Mouse (Mus musculus): ENCODE data around the gene Kcnh2. TPM values are rescaled to one million over a fixed set of nuclear protein-coding genes. Genes with fewer than 3 reads are reported as not detected.

Gene Kcnh2
- total and polyA plus RNA-seq, 3 experiments: 12.3 to 75.2 (median 26.4) TPM

DNA sequence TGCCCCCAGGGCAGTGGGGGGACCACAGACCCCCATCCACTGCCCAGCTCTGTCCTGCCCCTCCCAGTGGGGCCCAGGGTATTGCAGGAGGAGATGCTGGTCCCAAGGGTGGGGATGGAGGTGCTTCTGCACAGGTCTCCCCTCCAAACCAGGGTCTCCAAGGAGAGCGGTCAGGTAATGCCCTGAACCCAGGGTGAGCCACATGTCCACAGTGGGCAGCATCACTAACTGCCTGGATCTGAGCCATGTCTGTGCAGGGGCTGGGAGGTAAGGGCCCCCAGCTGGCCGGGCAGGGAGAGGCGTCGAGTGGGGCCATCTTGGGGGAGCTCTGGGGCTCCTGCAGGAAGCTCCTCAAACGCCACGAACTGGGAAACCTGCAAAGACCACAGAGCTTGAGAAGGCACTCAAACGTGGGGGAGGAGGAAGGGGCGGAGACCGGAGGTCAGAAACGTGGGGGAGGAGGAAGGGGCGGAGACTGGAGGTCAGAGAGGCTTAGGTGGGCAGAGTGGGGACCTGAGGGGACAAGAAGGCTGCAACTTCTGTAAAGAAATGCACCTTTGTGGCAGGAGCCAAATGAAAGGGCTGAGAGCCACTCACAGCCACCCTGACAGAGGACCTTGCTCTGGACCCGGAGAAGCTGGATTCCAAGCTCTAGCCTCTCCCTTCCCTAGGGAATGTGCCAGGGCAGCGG is 31.5 kb downstream of the Kcnh2 start:
- DNase-seq: no peak

DNA sequence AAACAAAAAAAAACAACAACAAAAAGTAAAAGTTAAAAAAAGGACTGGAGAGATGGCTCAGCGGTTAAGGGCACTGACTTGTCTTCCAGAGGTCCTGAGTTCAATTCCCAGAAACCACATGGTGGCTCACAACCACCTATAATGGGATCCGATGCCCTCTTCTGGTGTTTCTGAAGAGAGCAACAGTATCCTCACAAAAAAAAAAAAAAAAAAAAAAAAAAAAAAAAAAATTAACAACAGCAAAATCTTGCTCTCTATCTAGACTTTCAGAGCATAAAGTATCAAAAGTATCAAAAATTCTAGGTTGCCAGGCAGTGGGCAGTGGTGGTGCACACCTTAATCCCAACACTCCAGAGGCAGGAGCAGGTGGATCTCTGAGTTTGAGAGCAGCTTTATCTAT is 42.2 kb downstream of the Kcnh2 start:
- no peak for DNase-seq

DNA sequence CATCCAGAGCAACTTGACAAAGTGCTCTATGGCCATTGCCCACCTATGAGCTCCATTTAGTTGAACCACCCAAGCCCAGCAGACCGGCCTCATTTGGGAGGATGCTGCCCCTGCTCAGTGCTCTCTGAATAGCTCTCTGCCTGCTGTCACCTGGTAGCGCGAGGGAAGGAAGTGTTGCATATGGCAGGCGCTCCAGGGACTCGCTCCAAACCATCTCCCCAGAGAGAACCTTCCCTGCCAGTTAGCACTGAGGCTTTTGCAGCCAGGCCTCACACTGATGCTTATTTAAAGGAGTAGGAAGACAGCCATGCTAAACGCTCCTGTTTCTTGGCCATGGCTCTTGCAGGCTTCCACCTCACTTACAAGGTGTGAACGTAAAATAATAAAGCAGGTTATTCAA is 42.8 kb downstream of the Kcnh2 start:
- no peak for DNase-seq

- DNase-seq: no peak
Observed at GRCm38 (mm10) chr5:24307118-24307777, 44.2 kb downstream of the Kcnh2 start.

DNA sequence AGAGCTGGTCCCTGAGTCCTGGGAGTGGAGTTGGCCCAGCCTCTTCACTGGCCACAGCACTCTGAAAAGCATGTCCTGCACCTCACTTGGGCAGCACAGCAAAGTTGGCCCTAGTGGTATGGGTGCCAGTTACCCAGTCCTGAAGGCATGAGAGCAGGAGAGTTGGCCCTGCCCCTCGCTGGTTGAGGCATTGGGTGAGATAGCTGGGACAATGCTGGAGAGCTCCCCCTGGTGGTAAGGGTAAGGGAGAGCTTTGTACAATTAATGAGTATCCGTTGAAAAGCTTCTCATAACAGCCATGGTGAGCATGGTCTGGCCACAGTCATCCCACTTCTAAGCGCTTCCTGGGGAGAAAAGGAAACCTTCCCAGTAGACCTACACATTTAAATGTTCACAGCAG is 48.2 kb downstream of the Kcnh2 start:
- peak; percentile 61 for DNase-seq

- DNase-seq: no peak
Observed at GRCm38 (mm10) chr5:24299845-24300589, 51.4 kb downstream of the Kcnh2 start.

DNA sequence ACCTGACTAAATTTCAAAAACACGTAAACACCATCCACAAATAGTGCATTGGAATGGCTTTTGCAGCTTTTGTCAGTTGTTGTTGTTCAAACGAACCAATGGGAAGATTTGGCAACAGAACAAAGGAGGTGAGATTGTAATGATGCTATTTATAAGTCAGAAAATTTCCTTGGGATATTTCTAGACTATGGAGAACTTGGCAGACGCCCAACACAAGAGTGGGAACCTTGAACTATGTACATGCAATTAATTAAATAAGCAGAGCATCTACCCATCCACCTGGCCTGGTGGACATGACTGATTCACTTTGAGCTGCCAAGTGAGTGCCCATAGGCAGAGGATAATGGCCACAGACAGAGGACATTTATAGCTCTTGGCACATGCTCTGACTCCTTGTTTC is 59.5 kb downstream of the Kcnh2 start:
- DNase-seq: peak; percentile 45

DNA sequence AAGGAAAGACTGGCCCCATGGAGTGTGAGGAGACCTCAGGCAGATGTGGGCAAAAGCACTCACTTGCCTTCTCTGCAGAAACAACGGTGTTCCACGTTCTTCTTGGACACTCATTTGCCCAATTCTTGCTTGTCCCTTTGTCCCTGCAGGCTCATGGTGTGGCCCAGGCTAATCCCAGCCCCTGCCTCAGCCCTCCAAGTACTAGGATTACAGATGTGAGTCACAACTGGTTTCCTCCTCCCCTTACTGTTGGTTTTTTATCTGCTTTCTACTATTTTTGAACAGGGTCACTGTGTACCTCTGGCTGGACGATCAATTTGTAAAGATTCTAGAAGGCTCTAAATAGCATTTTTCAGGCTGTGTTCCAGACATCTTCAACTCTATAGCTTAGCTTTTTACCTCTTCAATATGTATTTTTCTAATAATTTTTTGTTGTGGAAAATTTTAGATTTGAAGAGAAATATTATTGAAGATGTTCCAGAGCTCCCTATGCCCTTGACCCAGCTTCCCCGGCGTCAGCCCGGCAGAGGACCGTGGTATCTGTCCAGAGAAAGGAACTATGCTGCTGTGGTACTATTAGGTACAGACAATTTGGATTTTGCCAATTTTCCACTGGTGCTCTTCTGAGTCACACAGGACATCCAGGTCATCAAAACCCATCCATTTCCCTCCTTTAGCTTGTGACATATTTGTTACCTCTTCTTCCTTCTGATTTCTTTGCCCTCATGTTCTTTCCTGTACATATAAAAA is 65.0 kb downstream of the Kcnh2 start:
- DNase-seq: peak; percentile 54

- DNase-seq: no peak
Observed at GRCm38 (mm10) chr5:24284145-24284544, 67.3 kb downstream of the Kcnh2 start.

DNA sequence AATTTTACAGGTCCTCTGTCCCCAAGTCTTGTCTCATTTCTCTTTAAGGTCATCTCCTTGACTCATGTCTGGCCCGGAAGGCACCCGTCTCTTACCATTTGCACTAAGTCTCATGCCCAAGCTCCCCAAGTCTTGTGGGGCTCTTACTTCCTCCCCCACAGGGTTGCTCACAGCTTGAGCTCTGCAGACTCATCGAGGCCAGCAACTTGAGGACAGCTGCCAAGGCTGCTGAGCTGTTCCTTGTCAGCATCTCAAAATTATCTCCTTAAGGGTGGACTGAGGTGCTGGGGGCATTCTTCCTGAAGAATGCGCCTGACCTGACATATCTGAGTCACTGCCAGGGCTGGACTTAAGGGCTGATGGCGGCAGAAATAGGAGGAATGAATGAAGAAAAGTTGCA is 68.2 kb downstream of the Kcnh2 start:
- DNase-seq: peak; percentile 36

DNA sequence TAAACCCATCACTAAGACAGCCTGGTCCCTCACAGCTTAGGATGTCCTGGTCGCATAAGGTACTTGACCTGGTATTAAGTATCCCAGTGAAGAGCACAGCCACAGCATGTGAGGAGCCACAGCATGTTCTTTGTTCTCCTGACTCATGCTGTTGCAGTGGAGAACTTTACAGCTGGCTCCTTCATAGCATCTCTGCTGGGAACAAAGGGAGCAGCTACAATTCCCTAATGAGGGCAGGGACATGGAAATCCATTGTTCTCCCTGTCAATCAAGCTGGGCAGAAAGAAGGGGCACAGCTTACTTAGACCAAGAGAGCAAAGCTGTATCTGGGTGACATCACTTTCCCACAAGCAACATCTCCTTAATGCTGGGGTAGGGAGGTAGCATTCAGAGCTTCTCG is 70.9 kb downstream of the Kcnh2 start:
- no peak for DNase-seq

GRCm38 (mm10) chr5:24279527-24279926 is 71.9 kb downstream of the Kcnh2 start:
- peak; percentile 52 for DNase-seq

DNA sequence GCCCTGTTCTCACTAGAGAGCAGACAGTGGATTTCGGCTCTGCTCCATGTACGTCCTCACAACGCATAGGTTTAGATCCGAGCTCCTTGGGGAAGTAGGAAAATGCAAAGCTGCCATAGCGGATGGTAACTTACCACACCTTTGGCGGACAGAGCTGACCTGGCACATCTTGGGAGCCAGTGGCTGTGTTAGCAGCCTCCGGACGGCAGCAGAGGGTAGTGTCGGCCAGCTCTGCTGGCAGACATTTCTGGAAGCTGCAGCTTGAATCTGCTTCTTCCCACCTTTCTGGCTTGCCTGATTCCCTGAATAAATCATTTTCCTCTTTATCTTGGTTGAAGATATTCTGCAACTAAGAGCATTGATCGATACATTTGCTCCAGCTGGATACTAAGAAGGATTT is 73.2 kb downstream of the Kcnh2 start:
- no peak for DNase-seq

DNA sequence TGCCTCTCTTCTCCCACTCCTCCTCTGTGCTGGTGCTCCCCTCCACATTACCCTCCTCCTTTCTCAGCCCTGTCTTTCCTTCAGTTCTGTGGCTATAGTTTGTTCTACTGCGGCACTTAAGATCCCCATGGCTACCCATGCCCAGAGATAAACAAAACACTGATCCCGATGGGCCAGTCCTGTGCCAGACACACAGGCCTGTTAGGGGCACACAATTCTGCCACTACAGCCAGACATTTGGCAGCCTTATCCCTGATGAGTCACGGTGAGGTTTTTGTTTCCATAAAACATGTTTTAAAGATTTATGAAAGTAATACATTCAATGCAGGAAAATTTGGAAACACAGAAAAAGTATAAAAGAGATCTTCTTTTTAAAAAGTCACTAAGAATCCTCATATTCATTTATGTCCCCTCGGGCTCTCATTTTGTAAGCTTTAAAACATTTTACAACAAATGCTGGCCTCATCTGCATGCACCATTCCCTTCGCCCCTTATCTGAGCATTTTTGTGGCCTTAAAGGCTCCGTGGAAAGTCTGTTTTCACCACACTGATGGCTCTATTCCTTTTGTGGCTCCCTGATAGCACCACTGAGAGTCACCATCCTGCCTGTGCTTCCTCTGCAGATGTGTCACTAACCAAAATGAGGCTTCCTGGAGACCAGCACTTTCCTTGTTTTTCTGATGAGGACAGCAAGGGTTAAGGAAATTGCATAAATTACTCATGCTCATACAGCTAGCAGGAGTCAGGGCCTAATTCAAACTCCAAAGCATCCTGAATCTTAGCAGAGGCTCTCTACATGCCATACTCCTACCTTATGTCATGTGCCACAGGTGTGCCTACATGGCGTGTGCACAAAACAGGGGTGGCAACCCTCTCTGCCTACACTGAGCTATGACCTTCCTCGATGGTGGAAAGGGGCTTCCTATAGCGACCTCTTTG is 77.5 kb downstream of the Kcnh2 start:
- DNase-seq: peak; percentile 72

- no peak for DNase-seq
Observed at GRCm38 (mm10) chr5:24270941-24271340, 80.5 kb downstream of the Kcnh2 start.

Other genes starting within 250 kb of the Kcnh2 start
- 1 to 10 TPM; 6.3 to 9.3 TPM for gene Nupl2, start 186.6 kb downstream of the Kcnh2 start, total RNA-seq (2021)
- gene Nupl2, start 186.6 kb downstream of the Kcnh2 start, polyA plus RNA-seq (2012; rRNA removed): 7.7 and 7.9 TPM in 2 replicates
- 10 to 100 TPM in 1 of 2 experiments, 1 to 10 TPM in 1; 8.5 to 13.6 TPM for gene Nos3, start 13.2 kb upstream of the Kcnh2 start, total RNA-seq (2021)
- 22.1 and 33.1 TPM in 2 replicates for gene Nos3, start 13.2 kb upstream of the Kcnh2 start, polyA plus RNA-seq (2012; rRNA removed)
- gene Atg9b, start 40.5 kb upstream of the Kcnh2 start, total RNA-seq (2021): 1 to 10 TPM; 1.5 to 1.7 TPM
- gene Atg9b, start 40.5 kb upstream of the Kcnh2 start, polyA plus RNA-seq (2012; rRNA removed): 7.5 and 11.6 TPM in 2 replicates
- 10 to 100 TPM; 63.6 to 69.8 TPM for gene Abcb8, start 42.1 kb upstream of the Kcnh2 start, total RNA-seq (2021)
- gene Abcb8, start 42.1 kb upstream of the Kcnh2 start, polyA plus RNA-seq (2012; rRNA removed): 165 and 174 TPM in 2 replicates
- under 1 TPM in 1 of 2 experiments, not detected in 1; 0.48 TPM for gene Asic3, start 61.8 kb upstream of the Kcnh2 start, total RNA-seq (2021)
- gene Asic3, start 61.8 kb upstream of the Kcnh2 start, polyA plus RNA-seq (2012; rRNA removed): 0.74 and 1.2 TPM in 2 replicates
- 10 to 100 TPM; 40.7 to 47.9 TPM for gene Cdk5, start 71.9 kb upstream of the Kcnh2 start, total RNA-seq (2021)
- gene Cdk5, start 71.9 kb upstream of the Kcnh2 start, polyA plus RNA-seq (2012; rRNA removed): 60.2 and 63.3 TPM in 2 replicates
- gene Slc4a2, start 72.2 kb upstream of the Kcnh2 start, total RNA-seq (2021): 10 to 100 TPM; 58.4 to 63.2 TPM
- gene Slc4a2, start 72.2 kb upstream of the Kcnh2 start, polyA plus RNA-seq (2012; rRNA removed): 65.9 and 74.0 TPM in 2 replicates
- 100 to 1,000 TPM in 1 of 2 experiments, 10 to 100 TPM in 1; 93.4 to 108 TPM for gene Fastk, start 93.7 kb upstream of the Kcnh2 start, total RNA-seq (2021)
- 335 and 350 TPM in 2 replicates for gene Fastk, start 93.7 kb upstream of the Kcnh2 start, polyA plus RNA-seq (2012; rRNA removed)
- gene Tmub1, start 96.2 kb upstream of the Kcnh2 start, total RNA-seq (2021): 10 to 100 TPM; 16.7 to 20.5 TPM
- gene Tmub1, start 96.2 kb upstream of the Kcnh2 start, polyA plus RNA-seq (2012; rRNA removed): 86.7 and 94.5 TPM in 2 replicates
- gene Agap3, start 100.6 kb upstream of the Kcnh2 start, total RNA-seq (2021): 10 to 100 TPM; 78.8 to 89.8 TPM
- gene Agap3, start 100.6 kb upstream of the Kcnh2 start, polyA plus RNA-seq (2012; rRNA removed): 96.5 and 106 TPM in 2 replicates
- gene Gbx1, start 175.6 kb upstream of the Kcnh2 start, total RNA-seq (2021): not detected
- not detected in 2 replicates for gene Gbx1, start 175.6 kb upstream of the Kcnh2 start, polyA plus RNA-seq (2012; rRNA removed)
- not detected for gene Asb10, start 189.4 kb upstream of the Kcnh2 start, total RNA-seq (2021)
- 0.30 and 0.76 TPM in 2 replicates for gene Asb10, start 189.4 kb upstream of the Kcnh2 start, polyA plus RNA-seq (2012; rRNA removed)
- not detected for gene 4931409K22Rik, start 205.2 kb upstream of the Kcnh2 start, total RNA-seq (2021)
- gene 4931409K22Rik, start 205.2 kb upstream of the Kcnh2 start, polyA plus RNA-seq (2012; rRNA removed): not detected in 2 replicates
- 10 to 100 TPM; 72.0 TPM for gene Abcf2, start 225.9 kb upstream of the Kcnh2 start, total RNA-seq (2021)
- 66.9 and 82.4 TPM in 2 replicates for gene Abcf2, start 225.9 kb upstream of the Kcnh2 start, polyA plus RNA-seq (2012; rRNA removed)
- gene Chpf2, start 235.1 kb upstream of the Kcnh2 start, total RNA-seq (2021): 10 to 100 TPM; 37.9 to 49.7 TPM
- 60.0 and 76.6 TPM in 2 replicates for gene Chpf2, start 235.1 kb upstream of the Kcnh2 start, polyA plus RNA-seq (2012; rRNA removed)

All from adrenal gland, adult 2 months (tissue).